Mouse (Mus musculus) A20 (cell line): Measurements from ENCODE around the gene Rptor.

Source experiments
- DNase-seq: peaks from one replicate; pipeline ENCODE4 v3.0.0-alpha.2; 2011; ENCODE audit warnings: low read depth, low spot score

Rptor gene

GRCm38 (mm10) chr11:119603527-119603905 lies 811 bp downstream of the Rptor start:
- DNase-seq = peak; percentile 61

- DNase-seq = no peak
These were observed 4.8 kb downstream of the Rptor start for GRCm38 (mm10) chr11:119607464-119607863.

- DNase-seq = peak; percentile 79
These were observed 8.8 kb downstream of the Rptor start for GRCm38 (mm10) chr11:119611496-119611895.

GRCm38 (mm10) chr11:119612179-119612578 lies 9.5 kb downstream of the Rptor start:
- no peak for DNase-seq

GRCm38 (mm10) chr11:119615087-119615486 lies 12.4 kb downstream of the Rptor start:
- DNase-seq = peak; percentile 71

GRCm38 (mm10) chr11:119618763-119619162 lies 16.1 kb downstream of the Rptor start:
- peak; percentile 78 for DNase-seq

- no peak for DNase-seq
These were observed 18.6 kb downstream of the Rptor start for GRCm38 (mm10) chr11:119621266-119621665.

GRCm38 (mm10) chr11:119623800-119624199 lies 21.1 kb downstream of the Rptor start:
- no peak for DNase-seq

GRCm38 (mm10) chr11:119624401-119624800 lies 21.7 kb downstream of the Rptor start:
- no peak for DNase-seq

- DNase-seq = no peak
These were observed 22.2 kb downstream of the Rptor start for GRCm38 (mm10) chr11:119624955-119625354.

- no peak for DNase-seq
These were observed 22.8 kb downstream of the Rptor start for GRCm38 (mm10) chr11:119625476-119625875.

GRCm38 (mm10) chr11:119625943-119626342 lies 23.2 kb downstream of the Rptor start:
- DNase-seq = no peak

- peak; percentile 34 for DNase-seq
These were observed 24.5 kb downstream of the Rptor start for GRCm38 (mm10) chr11:119627243-119627642.

- DNase-seq = no peak
These were observed 26.4 kb downstream of the Rptor start for GRCm38 (mm10) chr11:119629072-119629471.

GRCm38 (mm10) chr11:119630329-119630728 lies 27.6 kb downstream of the Rptor start:
- no peak for DNase-seq

GRCm38 (mm10) chr11:119631222-119631870 lies 28.6 kb downstream of the Rptor start:
- no peak for DNase-seq

- no peak for DNase-seq
These were observed 33.7 kb downstream of the Rptor start for GRCm38 (mm10) chr11:119636371-119636883.

GRCm38 (mm10) chr11:119637519-119637918 lies 34.8 kb downstream of the Rptor start:
- DNase-seq = peak; percentile 45

GRCm38 (mm10) chr11:119640491-119640890 lies 37.8 kb downstream of the Rptor start:
- no peak for DNase-seq

- DNase-seq = no peak
These were observed 39.2 kb downstream of the Rptor start for GRCm38 (mm10) chr11:119641831-119642381.

GRCm38 (mm10) chr11:119643347-119643746 lies 40.6 kb downstream of the Rptor start:
- DNase-seq = no peak

- DNase-seq = no peak
These were observed 41.4 kb downstream of the Rptor start for GRCm38 (mm10) chr11:119644140-119644539.
